Mouse (Mus musculus): ENCODE data around the gene Hmga2.
A peak's percentile ranks its signal among the peaks of the same experiment; 100 is the strongest.
"Not testable (repeated sequence)": the region's sequence is repeated elsewhere in the genome, so short reads cannot be mapped to it uniquely, and the experiment has no call there.

The Hmga2 gene

DNA sequence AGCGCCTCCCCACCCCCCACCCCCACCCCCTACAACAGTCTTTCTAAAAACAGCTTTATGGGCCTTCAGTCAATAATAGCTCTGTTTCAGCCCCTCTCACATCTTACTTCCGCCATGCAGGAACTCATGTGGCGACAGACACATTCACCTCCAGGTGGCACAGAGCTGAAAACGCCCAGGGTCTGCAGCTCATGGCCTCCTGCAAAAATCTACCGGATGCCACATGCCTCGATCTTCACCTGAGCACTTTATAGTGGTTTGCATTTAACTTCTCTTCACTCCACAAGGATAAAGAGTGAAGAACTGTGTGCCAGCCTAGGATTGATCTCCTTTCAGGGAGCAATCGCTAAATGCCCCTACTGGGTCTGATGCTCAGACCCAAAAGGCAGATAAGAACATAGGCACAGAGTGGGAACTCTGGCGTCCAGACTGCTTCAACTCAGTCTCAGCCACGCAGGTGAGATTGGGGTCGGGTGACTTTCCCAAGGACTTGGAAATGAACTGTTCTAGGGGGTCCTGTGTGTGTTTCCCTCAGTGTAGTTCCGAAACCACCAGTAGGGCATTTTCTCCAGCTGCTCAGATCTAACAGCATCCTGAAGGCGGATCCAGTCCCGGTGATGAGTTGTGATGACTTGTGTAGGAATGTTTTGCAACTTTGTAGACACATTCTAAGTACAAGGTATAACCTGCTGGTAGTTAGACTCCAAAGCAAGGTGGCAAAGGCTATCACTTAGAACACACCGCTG lies 84.1 kb downstream of the Hmga2 start:
- DNase-seq (ENCODE audit: low read depth), result no peak

DNA sequence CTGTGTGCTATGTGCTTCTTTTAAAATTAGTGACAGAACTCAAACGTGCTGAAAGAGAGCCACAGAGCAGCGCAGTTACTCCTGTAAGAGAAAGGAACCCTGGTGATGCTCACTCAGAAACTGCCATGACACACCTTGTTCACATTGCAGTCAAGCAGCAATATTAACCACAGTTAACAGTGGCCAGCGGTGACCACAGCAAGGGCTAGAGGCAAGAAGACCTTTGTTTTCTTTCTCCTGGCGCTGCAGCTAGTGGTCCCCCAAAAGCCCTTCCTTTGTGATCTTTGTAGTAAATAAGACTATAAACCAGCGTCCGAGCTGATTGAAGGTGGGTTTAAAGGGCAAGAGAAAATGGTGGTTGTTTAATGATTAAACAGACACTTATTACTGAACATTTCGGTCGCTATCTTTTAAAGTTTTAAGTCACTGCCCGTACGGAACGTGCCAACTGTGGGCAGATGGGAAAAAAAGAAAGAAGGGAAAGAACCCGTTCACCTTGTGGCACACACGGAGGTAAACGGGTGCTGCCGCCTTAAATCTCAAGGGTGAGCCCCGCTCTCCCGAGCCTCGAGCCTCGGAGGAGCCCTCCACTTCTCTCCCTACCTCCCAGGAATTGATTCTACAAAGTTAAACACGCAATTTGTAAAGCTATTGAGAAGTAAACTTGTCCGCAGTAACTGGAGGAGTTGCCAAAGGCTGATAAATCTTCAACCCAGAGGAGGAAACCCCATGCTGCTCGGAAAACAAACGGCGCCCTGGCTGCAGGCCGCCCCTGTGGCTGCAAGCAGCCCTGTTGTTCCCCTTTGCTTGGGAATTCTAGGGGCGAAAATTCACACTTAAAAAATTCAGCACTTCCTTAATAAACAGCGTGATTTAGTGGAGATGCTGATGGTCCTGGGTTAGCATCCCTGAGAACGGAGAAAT lies 85.1 kb downstream of the Hmga2 start:
- DNase-seq (ENCODE audit: low read depth), result no peak

DNA sequence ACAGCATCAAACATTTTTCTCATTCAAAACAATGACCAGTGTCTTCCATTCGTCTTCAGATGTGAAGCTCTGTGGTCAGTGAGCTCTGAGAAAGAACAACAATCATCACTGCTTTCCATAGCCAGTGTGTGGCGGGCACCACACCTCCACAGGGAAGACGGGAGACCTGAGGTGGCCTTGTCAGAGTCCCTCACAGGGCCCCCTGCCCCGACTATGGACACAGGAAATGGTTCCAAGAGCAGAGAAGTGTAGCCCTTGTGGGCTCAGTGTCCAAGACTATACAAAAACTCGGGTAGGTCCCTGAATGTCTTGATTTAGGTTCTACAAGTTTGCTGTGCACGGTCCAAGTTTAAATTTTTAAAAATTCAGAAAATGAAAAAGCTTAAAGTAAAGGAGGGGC lies 86.6 kb downstream of the Hmga2 start:
- no peak for DNase-seq (ENCODE audit: low read depth)

DNA sequence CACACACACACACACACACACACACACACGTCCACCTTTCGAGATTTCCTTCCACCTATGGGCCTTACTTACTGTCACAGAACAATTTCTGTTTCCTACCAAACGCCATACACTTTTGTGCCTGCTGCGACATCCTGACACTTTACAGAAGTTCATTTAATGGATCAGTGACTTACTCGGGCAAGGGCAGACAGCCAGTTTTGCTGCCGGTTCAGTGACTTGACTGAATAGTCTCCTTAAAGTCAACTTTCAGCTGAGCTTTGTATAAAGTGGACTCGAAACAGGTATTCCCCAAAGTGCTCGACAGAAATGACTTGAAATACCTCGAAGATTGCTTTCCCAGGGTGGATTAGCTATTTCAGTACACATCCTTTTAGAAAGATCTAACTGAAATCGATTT lies 87.3 kb downstream of the Hmga2 start:
- DNase-seq (ENCODE audit: low read depth), result no peak

DNA sequence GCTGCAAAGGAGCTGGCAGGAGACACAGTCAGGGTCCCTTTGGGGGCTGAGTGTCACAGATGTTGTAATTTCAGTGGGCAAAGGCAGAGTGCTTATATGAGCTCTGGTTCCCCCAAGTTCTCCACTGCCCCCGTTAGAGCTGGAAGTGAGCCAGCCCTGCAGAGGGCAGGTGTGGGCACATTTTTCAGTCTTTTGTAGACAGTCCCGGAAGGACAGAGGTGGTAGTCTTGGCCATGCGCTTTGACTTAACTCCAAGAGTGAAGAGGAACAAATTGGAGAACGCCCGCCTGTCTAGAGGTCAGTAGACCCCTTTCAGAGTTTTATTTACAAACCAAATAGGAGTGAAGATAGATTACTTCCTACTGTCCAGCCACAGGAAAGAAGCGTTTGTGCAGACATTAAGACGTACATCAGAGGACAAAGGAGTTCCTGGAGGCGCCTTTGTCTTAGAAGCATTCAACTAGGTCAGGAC lies 87.8 kb downstream of the Hmga2 start:
- no peak for DNase-seq (ENCODE audit: low read depth)

DNA sequence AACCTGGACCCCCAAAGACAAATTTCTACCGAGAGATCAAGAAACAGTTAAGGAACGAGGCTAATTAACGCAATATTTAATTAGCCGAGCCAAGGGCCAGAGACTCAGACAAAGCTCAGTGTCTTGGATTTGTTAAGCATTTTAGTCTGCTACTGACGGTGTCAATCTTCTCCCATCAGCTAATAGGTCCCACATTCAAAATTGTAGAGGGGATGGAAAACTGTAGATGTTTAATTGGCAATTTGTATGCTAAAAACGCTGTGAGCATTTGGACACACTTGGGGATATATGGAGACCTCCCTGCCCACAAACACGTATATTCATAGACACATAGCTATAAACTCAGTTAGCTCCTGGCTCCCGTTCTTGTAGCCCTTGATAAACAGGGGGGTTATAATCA lies 89.2 kb downstream of the Hmga2 start:
- DNase-seq (ENCODE audit: low read depth), result no peak

DNA sequence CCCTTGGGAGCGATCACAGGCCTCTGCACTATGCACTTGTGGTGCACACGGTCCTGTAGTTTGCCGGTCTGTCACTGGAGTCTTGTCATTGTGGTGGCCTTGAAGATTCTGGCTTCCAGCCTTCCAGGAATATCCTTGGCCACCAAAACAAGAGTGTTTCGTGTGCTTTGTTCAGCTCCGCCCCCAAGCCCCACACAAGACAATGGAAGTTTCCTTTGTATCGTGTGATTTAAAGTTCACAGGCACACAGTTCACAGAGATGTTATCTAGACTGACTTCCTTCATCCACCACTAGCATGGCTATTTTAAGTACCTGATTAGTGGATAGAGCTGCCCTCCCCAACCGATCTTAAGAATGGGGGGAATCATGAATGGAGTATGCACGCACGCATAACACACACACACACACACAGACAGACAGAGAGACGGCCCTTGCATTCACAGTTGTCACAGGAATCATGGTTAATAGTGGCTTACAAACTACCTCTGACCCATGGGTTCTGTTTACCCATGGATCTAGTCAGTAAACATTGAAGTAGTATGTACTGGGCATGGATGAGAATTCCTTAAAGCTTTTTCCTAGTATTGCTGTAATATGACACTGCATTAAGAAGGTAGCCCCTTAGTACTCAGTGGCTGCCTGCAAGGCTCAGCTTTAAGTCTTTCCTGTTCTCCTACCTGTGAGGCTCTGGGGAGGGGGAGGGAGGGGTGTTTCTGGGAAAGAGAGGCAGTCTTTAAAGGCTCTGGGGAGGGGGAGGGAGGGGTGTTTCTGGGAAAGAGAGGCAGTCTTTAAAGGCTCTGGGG lies 91.3 kb downstream of the Hmga2 start:
- peak; percentile 70 for DNase-seq (ENCODE audit: low read depth)

DNA sequence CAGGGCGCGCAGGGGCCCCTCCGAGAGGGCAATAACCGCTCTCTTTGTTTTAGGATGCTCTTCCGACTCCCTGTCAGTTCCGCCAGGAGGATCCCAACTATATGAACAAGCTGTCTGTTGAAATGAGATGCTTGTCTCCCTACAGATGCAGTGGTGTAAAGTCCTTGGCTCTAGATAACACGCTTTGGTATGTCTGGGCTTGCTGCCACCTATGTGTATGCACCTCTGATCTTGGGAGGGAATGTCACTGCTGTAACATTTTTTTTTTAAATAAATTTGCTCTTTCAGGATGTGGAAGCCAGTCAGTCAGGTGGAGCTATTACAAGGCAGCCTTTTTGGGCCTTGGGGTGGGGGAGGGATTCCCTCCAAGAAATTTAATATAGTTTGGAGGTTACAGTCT lies 92.2 kb downstream of the Hmga2 start:
- DNase-seq (ENCODE audit: low read depth), result no peak

DNA sequence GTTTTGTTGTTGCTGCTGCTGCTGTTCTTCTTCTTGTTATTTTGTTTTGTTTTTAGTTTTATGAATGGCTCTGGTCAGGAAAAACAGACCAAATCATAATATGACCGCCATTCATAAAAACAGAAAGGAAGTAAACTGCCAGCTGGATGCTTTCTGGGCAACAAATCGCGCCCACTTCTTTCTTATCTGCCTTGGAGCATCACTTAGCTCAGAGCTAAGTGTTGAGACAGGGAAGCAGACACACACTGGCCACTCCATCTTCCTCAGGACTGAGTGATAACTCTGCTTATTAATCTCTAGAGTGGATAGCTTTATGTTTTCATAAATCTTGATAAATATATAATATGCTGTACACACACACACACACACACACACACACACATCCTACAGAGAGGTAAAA lies 98.5 kb downstream of the Hmga2 start:
- DNase-seq (ENCODE audit: low read depth), result no peak

DNA sequence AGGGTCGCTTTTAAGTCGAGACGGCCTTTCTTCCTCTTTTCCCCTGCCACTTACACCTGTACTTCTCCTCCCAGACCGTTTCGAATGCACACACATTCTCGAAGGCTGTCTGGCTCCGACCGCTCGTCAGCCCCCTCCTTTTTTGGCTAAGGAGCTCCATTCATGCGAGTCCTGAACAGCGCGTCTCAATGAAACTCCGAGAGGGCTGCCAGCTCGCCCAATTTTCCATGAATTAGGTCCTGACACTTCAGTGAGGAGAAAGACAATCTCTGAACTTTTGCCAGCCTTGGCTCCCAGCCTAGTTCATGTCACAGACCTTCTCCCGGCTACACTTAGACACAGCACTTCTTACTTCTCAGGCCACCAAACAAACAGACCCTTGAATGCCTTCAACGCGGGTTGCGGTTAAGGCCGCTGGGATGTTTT lies 98.9 kb downstream of the Hmga2 start:
- no peak for DNase-seq (ENCODE audit: low read depth)

DNA sequence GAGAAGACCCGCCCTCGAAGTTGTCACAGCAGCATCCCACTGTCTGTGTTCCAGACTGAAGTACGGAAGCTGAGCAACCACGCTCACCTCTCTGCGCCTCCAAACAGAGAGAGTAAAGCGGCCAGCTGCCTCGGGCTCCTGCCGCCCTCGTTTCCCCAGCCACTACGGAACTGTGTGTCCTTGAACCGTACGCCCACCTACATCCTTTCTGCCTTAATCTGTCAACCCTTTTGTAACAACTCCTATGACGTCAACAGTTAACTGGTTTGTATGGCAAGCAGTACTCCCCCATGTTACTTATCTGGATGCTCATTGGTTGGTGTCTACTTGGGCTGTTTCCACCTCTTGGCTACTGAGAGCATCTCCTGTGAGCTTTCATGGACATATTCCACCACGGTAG lies 100.8 kb downstream of the Hmga2 start:
- no peak for DNase-seq (ENCODE audit: low read depth)

DNA sequence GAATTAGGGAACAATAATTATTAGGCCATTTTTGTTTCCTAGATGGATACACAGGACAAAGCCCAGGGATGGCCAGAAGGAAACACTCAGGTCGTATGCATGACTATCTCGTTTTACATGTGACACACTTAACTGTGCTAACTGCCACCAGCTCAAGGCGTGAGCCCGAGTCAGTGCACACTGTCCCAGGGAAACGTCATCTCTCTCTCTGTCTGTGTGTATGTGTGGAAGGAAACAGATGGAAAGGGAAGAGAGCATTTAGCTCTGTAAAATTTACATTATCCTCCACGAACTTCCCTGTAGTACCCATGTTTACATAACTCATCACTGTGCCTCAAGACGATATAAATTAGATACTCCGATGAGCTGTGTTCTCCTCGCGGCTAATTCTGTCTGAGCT lies 105.1 kb downstream of the Hmga2 start:
- no peak for DNase-seq (ENCODE audit: low read depth)

DNA sequence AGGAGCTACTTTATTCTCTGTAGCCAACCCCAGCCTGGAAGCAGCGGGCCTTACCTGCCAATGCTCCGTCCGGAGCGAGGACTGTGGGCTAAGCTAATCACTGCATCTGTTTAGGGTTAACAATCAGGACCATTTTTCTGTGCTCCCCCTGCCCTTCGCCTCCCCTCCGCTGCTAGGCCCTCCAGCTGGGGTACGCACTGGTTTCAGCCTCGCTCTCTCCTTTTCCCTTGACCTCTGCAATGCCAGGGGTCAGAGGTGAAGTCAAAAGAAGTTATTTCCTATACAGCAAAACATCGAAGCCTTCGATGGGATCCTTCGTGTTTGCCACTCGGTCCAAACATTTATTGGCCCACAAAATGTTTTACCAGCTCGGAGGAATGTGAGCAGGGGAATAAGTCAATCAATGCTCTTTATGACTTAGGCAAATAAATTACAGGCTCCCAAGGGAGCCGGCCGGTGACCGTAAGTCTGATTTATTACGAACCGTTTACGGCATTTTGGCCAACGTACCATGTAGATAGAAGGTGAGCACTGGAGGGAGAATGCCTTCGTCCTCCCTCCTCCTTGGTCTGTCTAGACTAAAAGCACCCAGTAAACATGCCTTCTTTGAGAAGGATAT lies 107.0 kb downstream of the Hmga2 start:
- DNase-seq (ENCODE audit: low read depth), result no peak

DNA sequence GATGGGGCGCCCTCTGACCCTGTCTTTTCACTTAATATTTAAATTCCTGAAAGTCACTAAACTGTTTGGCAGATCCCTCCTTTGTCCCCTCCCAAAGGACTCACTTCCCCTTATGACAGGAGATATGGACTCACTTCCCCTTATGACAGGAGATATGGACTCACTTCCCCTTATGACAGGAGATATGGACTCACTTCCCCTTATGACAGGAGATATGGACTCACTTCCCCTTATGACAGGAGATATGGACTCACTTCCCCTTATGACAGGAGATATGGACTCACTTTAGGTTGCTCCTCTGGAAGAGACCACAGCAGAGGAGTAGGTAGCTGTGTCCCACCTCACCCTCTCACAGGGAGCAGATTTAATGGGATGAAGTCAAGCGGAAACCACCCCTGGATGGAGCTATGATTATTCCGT lies 110.1 kb downstream of the Hmga2 start:
- not testable (repeated sequence) for DNase-seq (ENCODE audit: low read depth)

DNA sequence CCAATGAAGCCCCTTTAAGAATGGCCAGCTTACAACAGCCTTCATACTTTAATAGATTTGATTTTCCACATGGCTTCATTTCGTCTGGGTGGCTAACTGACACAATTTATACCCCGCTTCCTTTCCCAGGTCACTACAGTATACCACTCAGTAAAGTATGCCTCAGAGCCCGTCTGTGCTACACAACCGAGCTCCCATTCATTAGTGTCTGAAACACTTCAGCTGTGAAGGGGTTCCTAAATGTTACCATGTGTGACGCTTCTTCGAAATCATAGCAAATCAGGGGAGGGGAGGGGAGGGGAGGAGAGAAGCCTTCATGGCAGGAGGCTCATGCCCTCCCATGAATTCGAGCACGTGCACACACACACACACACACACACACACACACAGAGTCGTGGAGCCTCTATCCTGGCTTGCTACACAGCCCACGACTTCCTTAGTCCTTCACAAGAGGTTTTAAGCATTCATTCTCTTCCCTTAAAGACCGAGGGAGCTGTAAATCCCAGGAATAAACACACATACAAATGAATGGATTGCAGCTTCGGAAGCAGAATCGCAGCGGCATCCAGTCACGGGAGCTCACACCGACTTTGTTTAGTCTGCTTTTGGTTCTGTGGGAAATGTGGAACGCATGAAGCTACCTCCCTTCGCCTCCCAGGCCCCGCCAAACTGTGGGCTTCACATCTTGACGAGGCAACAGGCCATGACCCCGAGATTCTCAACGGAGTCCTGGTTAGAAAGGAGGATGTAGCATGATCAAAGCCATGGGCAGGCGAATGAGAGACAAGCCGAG lies 110.7 kb downstream of the Hmga2 start:
- DNase-seq (ENCODE audit: low read depth), result no peak

DNA sequence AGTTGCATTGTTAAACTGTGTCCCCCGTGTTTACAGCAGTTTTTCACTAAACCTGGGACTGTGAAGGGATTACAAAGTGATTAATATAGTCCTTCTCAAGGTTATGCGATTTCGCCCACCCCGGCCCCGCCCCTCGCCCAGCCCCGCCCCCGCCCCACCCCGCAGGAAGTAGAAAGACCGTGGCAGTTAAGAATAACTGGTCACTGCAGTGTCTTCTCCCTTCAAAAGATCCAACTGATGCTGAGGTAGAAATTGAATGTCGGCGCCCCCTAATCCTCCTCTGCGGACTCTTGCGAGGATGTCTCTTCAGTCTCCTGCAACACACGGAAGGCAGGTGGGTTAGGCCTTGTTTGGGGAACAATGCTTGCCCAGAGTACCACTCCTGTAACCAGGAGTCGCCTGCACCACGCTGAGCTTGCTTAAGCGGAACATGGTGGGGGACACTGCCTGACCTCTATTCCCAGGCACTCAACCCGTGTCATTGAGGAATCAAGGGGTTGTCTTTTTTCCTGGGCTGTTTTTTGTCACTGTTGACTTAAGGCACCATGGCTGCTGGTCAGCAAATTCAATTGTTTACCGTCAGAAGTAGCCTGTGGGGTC lies 112.2 kb downstream of the Hmga2 start:
- no peak for DNase-seq (ENCODE audit: low read depth)

DNA sequence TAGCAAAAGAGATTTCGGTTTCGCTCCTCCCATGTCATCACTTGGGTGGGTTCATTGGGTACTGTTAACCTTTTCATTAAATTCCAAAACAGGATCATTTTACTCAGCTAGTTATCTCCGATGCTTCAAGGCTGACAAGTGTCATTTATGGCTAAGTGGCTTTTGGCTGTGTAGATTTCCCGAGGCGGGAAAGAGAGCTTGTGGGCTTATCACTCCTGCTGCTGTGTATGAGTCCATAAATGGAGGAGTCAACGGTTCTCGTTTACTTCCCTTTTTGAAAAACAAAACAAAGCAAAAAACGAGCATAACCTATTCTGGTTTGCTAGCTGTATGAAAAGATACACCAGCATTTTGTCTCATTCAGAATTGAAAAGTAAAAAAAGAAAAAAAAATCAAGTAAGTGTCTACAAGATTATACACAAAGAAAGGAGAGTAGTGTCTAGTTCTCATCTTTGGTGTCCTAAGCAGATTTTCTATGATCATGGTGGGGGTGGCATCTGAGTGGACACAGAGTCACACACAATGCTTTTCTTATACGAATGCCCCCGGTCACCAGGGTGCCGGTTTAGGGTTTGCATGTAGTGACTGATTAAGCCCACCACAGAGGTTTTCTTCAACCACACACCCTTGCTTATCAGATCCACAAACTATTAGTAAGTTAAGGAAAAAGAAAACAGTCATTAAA lies 112.8 kb downstream of the Hmga2 start:
- DNase-seq (ENCODE audit: low read depth), result not testable (repeated sequence)

DNA sequence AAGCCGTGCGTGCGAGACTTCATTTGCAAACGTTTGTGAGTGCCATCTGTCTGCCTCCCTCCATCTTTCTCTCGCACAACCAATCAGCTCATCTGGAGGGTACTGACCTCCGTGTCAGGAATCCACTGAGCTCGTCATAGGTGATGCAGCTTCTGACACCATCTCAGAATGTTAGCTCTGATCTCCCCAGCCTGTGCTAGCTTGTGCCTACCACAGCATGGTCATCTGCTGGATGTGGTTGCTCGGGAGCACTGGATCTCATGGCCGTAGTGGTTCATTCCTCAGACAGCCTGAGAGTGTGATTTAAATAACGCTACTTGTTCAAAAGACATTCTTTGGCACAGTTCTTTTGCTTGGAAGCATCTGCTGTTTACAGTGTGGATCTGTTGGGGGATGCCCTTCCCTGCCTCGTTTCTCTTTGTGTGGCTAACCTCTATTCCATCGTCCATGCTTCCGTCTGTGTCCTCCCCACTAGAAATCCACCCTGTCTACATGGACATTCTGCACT lies 121.7 kb downstream of the Hmga2 start:
- no peak for DNase-seq (ENCODE audit: low read depth)

DNA sequence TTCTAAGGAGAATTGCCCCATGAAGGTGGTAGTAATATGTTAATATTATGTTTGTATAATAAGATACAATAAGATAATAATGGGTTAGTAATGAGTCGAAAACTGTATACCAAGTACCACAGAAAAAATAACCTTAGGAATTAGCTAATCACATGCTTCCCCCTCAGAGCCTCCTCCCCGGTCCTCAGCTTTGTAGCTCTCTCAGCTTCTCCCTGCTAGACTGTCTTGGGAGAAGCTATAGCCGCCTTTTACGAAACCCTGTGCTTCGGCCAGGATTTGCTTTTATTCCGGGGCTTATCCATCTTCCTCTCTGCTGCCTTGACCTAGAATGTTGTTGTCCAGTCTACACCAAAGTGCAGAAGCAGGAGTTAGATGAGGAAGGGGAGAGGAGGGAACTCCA lies 130.9 kb downstream of the Hmga2 start:
- no peak for DNase-seq (ENCODE audit: low read depth)

All from 416B (cell line).